Comparison of ENCODE assay signal across 20 mouse cellular contexts in the genomic region with DNA sequence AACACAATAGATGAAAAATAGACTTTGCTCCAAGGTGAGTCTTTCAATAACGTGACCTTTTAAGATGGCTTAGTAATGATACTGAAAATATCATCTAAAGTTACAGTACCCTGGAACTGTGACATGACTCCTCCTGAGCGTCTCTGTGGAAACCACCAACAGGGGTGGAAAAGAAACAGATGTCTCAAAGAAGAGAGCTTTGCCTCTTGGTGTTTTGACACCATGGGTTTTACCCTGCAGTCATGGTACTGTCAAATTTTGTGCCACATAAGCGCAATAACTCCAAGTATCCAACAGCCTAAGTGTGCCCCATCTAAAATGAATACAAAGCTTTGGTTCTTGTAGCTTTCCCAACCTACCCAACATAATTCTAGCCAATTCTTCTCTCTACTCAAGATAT.
"Had no signal": no experiment of that assay in that cellular context is flagged by ENCODE, and none has a peak within 500 bp of the region (broad histone marks: within the 10 kb centered on the region; RNA-seq: fewer than 3 reads in every experiment).

No protein-coding gene starts in this region.

- H3K4me3 ChIP-seq: midbrain, embryonic 10.5 days; midbrain, embryonic 12.5 days; myocyte; neural tube, embryonic 13.5 days; neural tube, embryonic 15.5 days; stomach, embryonic 15.5 days had no signal

- H3K27ac ChIP-seq: midbrain, embryonic 10.5 days; midbrain, embryonic 12.5 days; neural tube, embryonic 13.5 days; neural tube, embryonic 15.5 days; stomach, embryonic 15.5 days; stomach, postnatal 0 days had no signal

- DNase-seq: lung, adult 18-20 months; lung, embryonic 14.5 days; lung, postnatal 10 days; lung, postnatal 4 days; midbrain, embryonic 14.5 days; retina, postnatal 1 day; right cerebral cortex, adult 18-20 months; right cerebral cortex, postnatal 25 days; right cerebral cortex, postnatal 4 days; spleen, adult 18-20 months; thymus, adult 2 months; thymus, postnatal 25 days; thymus, postnatal 4 days had no signal
